Mouse (Mus musculus): ENCODE data around the gene Gtf2a1l. TPM values are rescaled to one million over a fixed set of nuclear protein-coding genes. Genes with fewer than 3 reads are reported as not detected.

Gtf2a1l gene
- polyA plus RNA-seq, 1 experiment from 2014 or later: not detected

DNA sequence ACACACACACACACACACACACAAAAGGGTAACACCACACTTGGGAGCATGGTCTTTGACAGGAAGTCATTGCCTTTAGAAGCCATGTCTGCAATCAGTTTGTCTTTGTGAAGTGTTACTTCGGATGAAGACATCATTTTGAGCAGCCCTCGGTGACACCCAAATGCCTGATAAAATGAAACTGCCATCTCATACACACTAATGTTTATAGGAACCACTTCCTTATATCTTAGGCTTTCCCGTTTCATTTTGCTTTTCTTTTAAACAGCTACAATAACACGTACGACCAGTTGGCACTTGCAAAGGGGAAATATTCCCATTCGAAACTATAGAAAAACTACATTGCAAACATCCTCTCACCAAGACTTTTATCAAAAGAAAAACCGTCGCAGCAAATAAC is 81.2 kb downstream of the Gtf2a1l start:
- no peak for DNase-seq (ENCODE audit: low spot score)
- TF ChIP-seq CTCF (IDR thresholded peaks at IDR 0.05; ENCODE audit: low read depth) (no peak), EP300 (optimal IDR thresholded peaks at IDR 0.05) (no peak)
- H3K9me3 ChIP-seq (ENCODE audit: control insufficient read depth, low read length): no peaks in the 10 kb centered on the region

GRCm38 (mm10) chr17:88752827-88753471 is 84.5 kb downstream of the Gtf2a1l start:
- no peaks in the 10 kb centered on the region for H3K36me3 ChIP-seq (ENCODE audit: control insufficient read depth, insufficient read depth, low read length)
- H3K4me2 ChIP-seq (replicated peaks; ENCODE audit: low read depth): peak overlapping the region; percentile 37; the same call in 1 of the 2 replicates
- no peaks in the 10 kb centered on the region for H3K27me3 ChIP-seq (ENCODE audit: control insufficient read depth, insufficient read depth, low read length)
- H3K27ac ChIP-seq (replicated peaks): no peak overlapping the region
- no peak overlapping the region for H3K9ac ChIP-seq (ENCODE audit: low read length)
- no peak overlapping the region for H3K4me3 ChIP-seq (ENCODE audit: low read depth, low read length)
- 6% methylated on average over 17 of the region's 17 CpGs for WGBS
- ATAC-seq (ENCODE audit: low FRiP score, low TSS enrichment) (peak; percentile 67; the same call in 1 of the 2 replicates), DNase-seq (ENCODE audit: low spot score) (peak; percentile 61)
- no peaks in the 10 kb centered on the region for H3K9me3 ChIP-seq (ENCODE audit: control insufficient read depth, low read length)
- no peaks in the 10 kb centered on the region for H3K4me1 ChIP-seq (replicated peaks; ENCODE audit: control insufficient read depth, insufficient read depth)
- TF ChIP-seq EP300 (optimal IDR thresholded peaks at IDR 0.05) (no peak), CTCF (IDR thresholded peaks at IDR 0.05; ENCODE audit: low read depth) (peak; percentile 83)

More for the DNA sequence above, 81.2 kb downstream of the Gtf2a1l start:
- H3K4me3 ChIP-seq (ENCODE audit: low read depth, low read length): no peak overlapping the region
- H3K36me3 ChIP-seq (ENCODE audit: control insufficient read depth, insufficient read depth, low read length): no peaks in the 10 kb centered on the region
- H3K4me2 ChIP-seq (replicated peaks; ENCODE audit: low read depth): peak overlapping the region; percentile 20
- H3K27ac ChIP-seq (replicated peaks): no peak overlapping the region
- H3K27me3 ChIP-seq (ENCODE audit: control insufficient read depth, insufficient read depth, low read length): no peaks in the 10 kb centered on the region
- no peak overlapping the region for H3K9ac ChIP-seq (ENCODE audit: low read length)
- no peaks in the 10 kb centered on the region for H3K4me1 ChIP-seq (replicated peaks; ENCODE audit: control insufficient read depth, insufficient read depth)
- ATAC-seq (ENCODE audit: low FRiP score, low TSS enrichment): no peak
- WGBS: 35% methylated on average over 8 of the region's 8 CpGs

- Histone ChIP-seq H3K27ac (replicated peaks) (no peak overlapping the region), H3K4me3 (ENCODE audit: low read depth, low read length) (no peak overlapping the region), H3K4me2 (replicated peaks; ENCODE audit: low read depth) (peak overlapping the region; percentile 37; the same call in 1 of the 2 replicates), H3K9me3 (ENCODE audit: control insufficient read depth, low read length) (no peaks in the 10 kb centered on the region), H3K9ac (ENCODE audit: low read length) (no peak overlapping the region), H3K4me1 (replicated peaks; ENCODE audit: control insufficient read depth, insufficient read depth) (no peaks in the 10 kb centered on the region), H3K27me3 (ENCODE audit: control insufficient read depth, insufficient read depth, low read length) (no peaks in the 10 kb centered on the region), H3K36me3 (ENCODE audit: control insufficient read depth, insufficient read depth, low read length) (no peaks in the 10 kb centered on the region)
- DNase-seq (ENCODE audit: low spot score) (peak; percentile 11), ATAC-seq (ENCODE audit: low FRiP score, low TSS enrichment) (no peak)
- no peak for TF ChIP-seq CTCF (IDR thresholded peaks at IDR 0.05; ENCODE audit: low read depth)
- WGBS: 49% methylated on average over 12 of the region's 12 CpGs
These were observed 85.0 kb downstream of the Gtf2a1l start for GRCm38 (mm10) chr17:88753472-88753857.

- H3K4me3 ChIP-seq (ENCODE audit: low read depth, low read length): no peak overlapping the region
- H3K36me3 ChIP-seq (ENCODE audit: control insufficient read depth, insufficient read depth, low read length): no peaks in the 10 kb centered on the region
- H3K4me1 ChIP-seq (replicated peaks; ENCODE audit: control insufficient read depth, insufficient read depth): no peaks in the 10 kb centered on the region
- H3K27ac ChIP-seq (replicated peaks): no peak overlapping the region
- DNase-seq (ENCODE audit: low spot score): no peak
- no peak overlapping the region for H3K4me2 ChIP-seq (replicated peaks; ENCODE audit: low read depth)
- no peak overlapping the region for H3K9ac ChIP-seq (ENCODE audit: low read length)
- H3K27me3 ChIP-seq (ENCODE audit: control insufficient read depth, insufficient read depth, low read length): no peaks in the 10 kb centered on the region
- ATAC-seq (ENCODE audit: low FRiP score, low TSS enrichment): no peak
- TF ChIP-seq EP300 (optimal IDR thresholded peaks at IDR 0.05) (no peak), CTCF (IDR thresholded peaks at IDR 0.05; ENCODE audit: low read depth) (no peak)
- 47% methylated on average over 6 of the region's 6 CpGs for WGBS
- H3K9me3 ChIP-seq (ENCODE audit: control insufficient read depth, low read length): no peaks in the 10 kb centered on the region
These were observed 87.3 kb downstream of the Gtf2a1l start for GRCm38 (mm10) chr17:88755776-88756175.

DNA sequence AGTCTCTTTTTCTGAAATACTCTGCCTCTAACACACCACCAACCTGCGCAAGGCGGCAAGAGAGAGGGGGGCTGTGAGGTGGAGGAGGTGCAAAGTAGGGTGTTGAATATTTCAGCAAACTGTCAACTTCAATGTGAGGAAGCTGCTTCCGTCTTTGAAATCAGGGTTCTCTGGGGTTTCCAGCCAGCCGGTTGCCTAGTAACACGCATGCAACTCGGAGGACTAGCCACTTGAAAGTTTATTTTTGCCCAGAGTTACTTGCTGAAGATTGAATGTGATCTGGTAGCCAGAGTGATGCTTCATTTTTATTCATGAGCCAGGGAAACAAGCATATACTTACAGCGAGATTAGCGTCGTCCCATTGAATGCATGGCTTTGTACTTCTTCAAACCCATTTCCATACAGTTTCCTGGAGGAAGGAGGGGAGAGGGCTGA is 89.6 kb downstream of the Gtf2a1l start:
- Histone ChIP-seq H3K9me3 (ENCODE audit: control insufficient read depth, low read length) (no peaks in the 10 kb centered on the region), H3K4me3 (ENCODE audit: low read depth, low read length) (no peak overlapping the region), H3K27me3 (ENCODE audit: control insufficient read depth, insufficient read depth, low read length) (no peaks in the 10 kb centered on the region), H3K36me3 (ENCODE audit: control insufficient read depth, insufficient read depth, low read length) (no peaks in the 10 kb centered on the region), H3K4me1 (replicated peaks; ENCODE audit: control insufficient read depth, insufficient read depth) (no peaks in the 10 kb centered on the region), H3K27ac (replicated peaks) (no peak overlapping the region), H3K4me2 (replicated peaks; ENCODE audit: low read depth) (no peak overlapping the region), H3K9ac (ENCODE audit: low read length) (no peak overlapping the region)
- DNase-seq (ENCODE audit: low spot score) (peak; percentile 8), ATAC-seq (ENCODE audit: low FRiP score, low TSS enrichment) (no peak)
- 29% methylated on average over 9 of the region's 9 CpGs for WGBS
- TF ChIP-seq CTCF (IDR thresholded peaks at IDR 0.05; ENCODE audit: low read depth): no peak
- no peak for TF ChIP-seq EP300 (optimal IDR thresholded peaks at IDR 0.05)

DNA sequence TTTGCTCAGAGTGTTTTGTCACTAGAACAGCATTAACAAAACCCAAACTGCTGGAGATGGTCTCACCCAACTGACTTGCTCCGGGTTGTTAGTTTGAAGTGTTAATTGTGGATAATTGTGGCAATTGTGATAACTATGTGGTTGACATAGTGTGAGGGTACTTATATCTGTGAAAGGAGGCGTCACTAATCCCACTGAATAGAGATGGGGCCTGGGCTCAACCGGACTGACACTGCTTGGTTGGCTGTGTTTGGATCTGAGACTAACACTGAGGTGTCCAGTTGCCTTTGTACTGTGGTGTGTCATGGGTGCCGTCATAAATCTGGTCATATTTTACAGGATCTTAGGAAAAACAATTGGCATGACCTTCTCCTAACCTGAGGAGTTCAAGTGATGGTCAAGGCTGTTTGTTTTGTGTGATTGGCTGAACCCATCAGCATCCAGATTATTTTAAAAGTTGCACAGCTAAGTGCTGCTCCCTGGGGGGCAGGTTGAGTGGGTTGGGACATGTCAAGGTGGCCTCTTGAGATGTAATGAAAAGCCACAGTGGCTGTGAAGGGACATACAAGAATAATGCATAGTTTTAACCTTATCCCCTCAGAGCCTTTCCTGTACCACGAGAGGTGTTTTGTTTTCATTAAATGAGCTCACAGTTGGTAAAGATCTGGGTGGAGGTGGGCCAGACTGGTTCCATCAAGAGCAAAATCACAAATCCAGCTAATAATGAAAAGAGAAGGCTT is 95.1 kb downstream of the Gtf2a1l start:
- Histone ChIP-seq H3K9me3 (ENCODE audit: control insufficient read depth, low read length) (no peaks in the 10 kb centered on the region), H3K9ac (ENCODE audit: low read length) (no peak overlapping the region), H3K4me3 (ENCODE audit: low read depth, low read length) (no peak overlapping the region), H3K36me3 (ENCODE audit: control insufficient read depth, insufficient read depth, low read length) (no peaks in the 10 kb centered on the region), H3K27me3 (ENCODE audit: control insufficient read depth, insufficient read depth, low read length) (no peaks in the 10 kb centered on the region), H3K27ac (replicated peaks) (no peak overlapping the region), H3K4me1 (replicated peaks; ENCODE audit: control insufficient read depth, insufficient read depth) (no peaks in the 10 kb centered on the region), H3K4me2 (replicated peaks; ENCODE audit: low read depth) (no peak overlapping the region)
- TF ChIP-seq CTCF (IDR thresholded peaks at IDR 0.05; ENCODE audit: low read depth) (no peak), EP300 (optimal IDR thresholded peaks at IDR 0.05) (no peak)
- DNase-seq (ENCODE audit: low spot score) (no peak), ATAC-seq (ENCODE audit: low FRiP score, low TSS enrichment) (no peak)
- WGBS: 65% methylated on average over 5 of the region's 5 CpGs
